Mouse (Mus musculus) gastrocnemius, postnatal 25 days (tissue): ENCODE data around the gene Plppr2. TPM values are rescaled to one million over a fixed set of nuclear protein-coding genes. Genes with fewer than 3 reads are reported as not detected.

Source experiments
- DNase-seq: peaks from one replicate; pipeline ENCODE4 v3.0.0; 2022
- total RNA-seq, 2 experiments: library from RNA; stranded (reverse); gene quantifications; 1 replicate in 1 of 2; 2 replicates in 1 of 2; pipeline ENCODE4 v1.2.3; 2021

Gene Plppr2
- total RNA-seq, 2 experiments from 2014 or later: 0.56 to 0.83 TPM

DNA sequence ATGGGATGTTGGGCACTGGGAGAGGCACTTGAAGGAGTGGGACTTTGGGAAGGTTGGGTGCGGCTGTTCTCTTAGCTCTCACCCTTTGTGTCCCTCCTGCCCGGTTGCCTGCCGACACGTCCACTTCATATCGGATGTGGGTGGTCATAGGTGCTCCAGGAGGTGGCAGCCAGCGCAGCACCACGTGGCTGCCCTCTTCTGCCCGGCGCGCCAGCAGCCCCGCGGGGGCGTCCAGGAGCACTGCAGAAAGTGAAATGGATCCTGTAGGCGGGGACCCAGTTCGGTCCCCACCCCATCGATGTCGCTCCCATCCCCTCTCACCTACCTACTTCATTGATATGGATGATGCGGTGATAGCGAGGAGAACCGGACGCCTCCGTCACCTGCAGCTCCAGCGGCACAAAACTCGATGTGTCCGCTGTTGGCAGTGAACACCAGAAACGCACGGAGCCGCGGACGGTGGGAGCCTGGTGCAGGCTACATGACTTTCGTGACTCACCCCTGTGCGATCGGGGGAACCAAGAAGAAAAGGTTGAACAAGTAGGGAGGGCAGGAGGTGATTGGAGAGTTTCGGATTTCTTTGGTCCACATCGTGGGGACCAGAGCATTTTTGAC lies 24.6 kb downstream of the Plppr2 start:
- no peak for DNase-seq

DNA sequence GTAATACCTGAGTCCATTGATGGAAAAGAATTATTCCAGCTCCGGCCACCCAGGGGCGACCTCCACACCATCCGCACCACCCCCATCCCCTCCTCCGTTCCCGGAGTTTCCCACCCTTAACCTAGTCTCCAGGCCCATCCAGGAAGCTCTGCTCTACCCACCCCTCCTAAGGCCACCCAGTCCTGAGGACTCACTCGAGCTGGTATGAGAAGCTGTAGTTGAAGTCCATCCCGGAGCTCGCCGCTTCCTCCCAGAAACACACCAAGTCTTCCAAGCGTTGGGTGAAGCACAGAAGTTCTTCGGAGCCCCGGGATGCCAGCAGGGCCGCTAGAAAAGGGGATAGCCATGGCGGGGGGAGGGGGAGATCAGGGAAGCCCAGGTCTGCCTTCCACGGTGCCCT lies 25.2 kb downstream of the Plppr2 start:
- no peak for DNase-seq

DNA sequence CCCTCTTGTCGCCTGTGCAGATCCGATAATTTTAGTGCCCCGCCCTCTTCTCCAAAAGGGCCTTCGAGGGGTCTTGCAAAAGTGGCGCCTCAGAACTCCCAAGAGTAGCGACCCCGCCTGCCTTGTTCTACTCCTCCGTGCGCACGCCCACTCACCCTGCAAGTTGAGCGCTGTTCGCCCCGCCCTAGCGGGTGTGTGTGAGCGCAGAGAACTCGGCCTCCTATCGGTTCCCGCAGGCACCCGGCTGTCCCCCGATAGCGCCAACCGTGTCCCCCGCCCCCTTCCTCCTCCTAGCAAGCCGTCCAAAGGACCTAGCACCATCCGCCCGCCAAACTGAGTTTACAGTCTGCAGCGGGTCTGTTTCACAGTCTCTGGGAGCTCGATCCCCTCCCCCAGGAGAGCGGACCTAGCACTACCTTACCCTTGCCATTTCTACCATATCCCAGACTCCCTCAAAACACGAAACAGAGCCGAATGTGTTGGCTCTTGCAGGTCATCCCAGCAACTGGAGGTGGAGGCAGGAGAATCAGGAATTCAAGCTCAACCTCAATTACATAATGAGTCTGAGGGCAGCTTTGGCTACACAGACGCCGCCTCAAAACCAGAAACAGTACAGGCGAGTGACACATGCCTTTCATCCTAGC lies 25.7 kb downstream of the Plppr2 start:
- DNase-seq: peak; percentile 55

DNA sequence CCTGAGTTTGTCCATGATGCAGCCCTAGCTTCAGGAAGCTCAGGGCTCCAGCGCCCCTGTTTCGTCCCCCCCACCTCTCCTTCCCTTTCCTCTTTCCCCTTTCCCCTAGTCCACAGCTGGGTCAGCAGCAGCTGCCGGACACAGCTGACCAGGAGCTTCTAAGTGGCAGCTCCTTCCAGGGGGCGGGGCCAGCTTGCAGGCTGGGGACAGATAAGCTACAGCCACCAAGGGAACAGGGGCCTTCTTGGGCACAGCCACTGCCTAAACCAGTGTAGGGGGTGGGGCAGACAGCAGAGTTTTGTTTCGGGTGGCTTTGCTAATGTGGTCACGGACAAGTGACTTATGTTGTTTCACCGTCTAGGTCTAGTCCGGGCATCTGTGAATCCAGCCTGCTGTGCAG lies 26.6 kb downstream of the Plppr2 start, which contains the start of gene Epor:
Epor (minus strand) TSS at position 90 of the 400 bp plus-strand sequence.
- peak; percentile 45 for DNase-seq

DNA sequence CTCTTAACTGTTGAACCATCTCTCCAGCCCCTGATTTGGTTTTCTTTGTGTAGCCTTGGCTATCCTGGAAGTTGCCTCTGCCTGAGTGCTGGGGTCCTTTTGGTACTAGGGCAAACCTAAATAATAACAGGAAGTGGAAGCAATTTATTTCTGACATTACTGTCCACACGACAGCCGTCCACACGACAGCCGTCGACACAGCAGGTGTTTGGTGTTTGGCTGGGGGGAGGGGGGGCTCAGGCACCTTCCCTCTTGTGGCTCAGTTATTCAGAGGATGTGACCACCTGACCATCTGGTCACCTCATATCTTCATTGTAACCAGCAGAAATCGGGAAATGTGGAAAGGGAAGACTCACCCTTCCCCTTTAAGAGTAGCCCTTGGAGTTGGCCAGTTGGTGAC lies 32.0 kb downstream of the Plppr2 start:
- no peak for DNase-seq

DNA sequence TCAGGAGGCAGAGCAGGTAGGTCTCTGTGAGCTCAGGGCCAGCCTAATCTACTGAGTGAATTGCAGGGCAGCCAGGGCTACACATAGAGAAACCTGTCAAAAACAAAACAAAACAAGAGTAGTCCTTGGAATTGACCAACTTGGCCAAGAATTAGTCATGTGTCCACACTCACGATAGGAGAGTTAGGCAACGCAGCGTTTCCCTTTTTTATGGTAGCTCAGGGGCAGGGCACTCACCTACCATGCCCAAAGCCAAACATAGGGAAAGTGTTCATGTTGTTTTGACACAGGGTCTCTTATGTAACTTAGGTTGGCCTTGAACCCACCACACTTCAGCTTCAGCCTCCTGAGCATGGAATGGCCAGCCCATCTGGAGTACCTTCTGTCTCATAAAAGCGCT lies 32.5 kb downstream of the Plppr2 start:
- no peak for DNase-seq

DNA sequence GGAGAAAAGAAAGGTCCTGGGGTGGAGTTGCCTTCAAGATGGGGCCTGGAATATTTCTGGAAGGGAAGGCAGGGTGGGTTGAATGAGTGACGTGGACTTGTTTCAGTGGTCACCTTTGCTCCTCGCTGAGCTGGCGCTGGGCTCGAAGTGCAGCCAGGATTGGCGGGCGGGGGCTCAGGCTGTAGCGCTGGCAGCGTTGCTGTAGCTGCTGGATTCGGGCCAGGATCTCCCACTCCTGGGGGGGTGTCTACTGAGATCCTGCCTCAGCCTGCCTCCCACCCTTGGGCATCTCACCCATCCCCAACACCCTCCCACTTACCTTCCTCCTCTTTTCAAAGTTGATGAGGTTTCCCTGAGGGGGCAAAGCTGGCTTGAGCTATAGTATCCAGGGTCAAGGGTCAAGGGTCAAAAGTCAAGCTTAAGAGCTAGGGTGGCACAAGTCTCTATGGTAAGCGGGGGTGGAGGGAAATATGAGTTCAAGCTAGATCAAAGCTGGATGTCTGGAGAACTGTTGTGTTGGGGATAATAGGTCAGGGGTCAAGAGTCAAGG lies 39.9 kb downstream of the Plppr2 start:
- no peak for DNase-seq

DNA sequence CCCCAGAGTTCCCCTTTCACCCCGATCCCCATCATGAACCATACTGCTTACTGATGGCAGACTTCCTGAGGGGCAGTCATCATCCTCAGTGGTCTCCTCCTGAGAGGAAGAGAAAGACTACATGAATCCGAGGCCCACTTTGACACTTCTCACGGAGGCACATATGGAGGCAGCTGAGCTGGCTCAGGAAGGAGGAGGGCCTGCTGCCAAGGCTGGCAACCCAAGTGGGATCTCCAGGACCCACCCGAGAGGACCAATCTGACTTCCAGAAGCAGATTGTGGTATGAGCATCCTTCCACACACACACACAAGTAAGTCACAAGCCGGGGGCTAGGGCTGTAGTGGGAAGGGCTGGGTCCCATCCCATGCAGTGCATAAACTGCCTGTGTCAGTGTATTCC lies 40.5 kb downstream of the Plppr2 start:
- DNase-seq: no peak

DNA sequence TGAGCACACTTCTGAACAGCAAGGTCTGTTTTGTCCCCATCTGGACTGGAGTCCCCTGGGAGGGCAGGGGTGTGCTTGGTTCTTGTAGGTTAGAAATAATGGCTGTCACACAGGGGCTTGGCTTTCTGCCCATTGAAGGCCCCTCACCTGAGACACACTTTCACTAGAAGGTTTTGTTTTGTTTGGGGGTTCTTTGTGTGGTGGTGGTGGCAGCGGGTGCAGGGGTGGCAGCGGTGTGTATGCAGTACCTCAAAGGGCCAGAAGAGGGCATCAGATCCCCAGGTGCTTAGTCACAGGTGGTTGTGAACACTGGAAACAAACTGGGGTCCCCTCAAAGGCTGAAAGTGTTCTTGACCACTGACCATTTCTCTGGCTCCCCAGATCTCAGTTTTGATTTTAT lies 41.1 kb downstream of the Plppr2 start:
- DNase-seq: no peak

DNA sequence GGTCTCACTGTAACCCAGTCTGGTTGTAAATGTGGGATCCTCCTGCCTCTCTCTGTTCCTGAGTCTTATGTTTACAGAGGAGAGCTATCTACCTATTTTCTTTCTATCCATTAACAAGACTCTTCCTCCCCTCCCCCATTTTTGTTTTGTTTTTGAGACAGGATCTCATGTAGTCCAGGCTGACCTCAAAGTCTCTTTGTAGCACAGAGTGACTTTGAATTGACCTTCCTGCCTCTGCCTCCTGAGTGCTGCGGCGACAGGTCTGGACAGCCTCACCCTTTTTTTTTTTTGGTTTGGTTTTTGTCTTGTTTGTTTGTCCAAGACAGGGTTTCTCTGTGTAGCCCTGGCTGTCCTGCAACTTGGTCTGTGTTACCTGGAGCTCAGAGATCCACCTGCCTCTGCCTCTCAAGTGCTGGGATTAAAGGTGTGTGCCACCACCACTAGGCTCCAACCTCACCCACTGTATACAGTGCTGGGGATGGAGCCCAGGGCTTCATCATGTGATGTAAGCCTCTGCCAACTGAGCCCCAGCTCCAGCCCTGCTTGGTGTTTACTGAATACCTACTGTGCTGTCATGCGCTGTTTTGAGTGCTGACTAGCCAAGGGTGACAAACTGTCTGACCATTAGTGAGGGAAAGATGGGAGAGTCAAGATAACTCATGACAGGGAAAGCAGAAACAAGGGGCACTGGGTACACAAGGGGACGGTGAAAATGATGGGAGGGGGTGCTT lies 41.7 kb downstream of the Plppr2 start:
- no peak for DNase-seq

DNA sequence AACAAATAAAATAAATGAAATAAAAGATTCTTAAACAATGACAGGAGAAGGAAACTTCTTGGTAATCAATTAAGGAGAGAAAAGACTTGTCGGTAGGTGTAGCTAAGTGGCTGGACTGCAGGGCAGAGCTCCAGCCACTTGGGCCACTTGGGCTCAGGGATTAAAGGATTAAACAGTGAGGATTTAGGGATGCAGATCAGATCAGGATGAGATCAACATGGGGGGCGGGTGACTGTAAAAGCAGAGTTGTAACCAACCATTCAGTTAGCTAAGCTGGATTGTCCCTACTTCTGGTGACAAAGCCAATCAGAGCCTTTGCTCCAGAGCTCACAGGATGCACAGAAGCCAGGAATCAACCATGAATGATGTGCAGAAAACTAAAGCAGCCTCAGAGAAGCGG lies 47.1 kb downstream of the Plppr2 start:
- DNase-seq: no peak

DNA sequence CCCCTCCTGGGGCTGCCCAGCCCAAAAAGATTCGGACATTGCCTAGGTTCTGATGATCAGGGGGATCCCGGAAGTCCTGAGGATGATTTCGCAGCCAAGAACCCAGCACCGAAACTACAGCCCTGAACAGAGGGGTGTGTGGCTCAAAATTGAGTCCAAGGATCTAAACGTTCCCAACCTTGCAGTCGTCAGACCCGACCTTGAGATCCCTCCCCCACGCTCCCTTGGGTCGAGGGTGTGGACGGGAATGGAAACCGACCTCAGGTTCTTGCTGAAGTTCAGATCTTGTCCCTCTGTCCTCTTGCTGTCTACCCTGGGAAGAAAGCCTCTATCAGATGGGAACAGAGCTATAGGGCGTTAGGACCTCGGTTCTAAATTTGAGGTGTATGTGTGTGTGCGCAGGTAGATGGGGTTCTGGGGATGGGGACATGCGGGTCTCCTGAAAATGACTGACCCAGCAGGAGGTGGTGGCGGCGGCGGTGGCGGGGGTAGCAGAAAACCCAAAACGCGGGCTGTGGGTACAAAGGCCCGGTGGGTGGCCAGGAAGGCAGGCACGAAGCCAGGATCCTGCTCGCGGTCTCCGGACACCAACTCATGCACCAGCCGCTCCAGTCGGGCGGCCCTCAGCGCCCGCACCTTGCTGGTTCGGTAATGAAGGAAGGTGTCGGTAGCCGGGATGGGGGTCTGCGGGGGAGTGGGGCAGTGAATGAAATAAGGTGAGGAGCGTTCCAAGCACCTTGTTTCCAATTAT lies 50.9 kb downstream of the Plppr2 start:
- DNase-seq: no peak

DNA sequence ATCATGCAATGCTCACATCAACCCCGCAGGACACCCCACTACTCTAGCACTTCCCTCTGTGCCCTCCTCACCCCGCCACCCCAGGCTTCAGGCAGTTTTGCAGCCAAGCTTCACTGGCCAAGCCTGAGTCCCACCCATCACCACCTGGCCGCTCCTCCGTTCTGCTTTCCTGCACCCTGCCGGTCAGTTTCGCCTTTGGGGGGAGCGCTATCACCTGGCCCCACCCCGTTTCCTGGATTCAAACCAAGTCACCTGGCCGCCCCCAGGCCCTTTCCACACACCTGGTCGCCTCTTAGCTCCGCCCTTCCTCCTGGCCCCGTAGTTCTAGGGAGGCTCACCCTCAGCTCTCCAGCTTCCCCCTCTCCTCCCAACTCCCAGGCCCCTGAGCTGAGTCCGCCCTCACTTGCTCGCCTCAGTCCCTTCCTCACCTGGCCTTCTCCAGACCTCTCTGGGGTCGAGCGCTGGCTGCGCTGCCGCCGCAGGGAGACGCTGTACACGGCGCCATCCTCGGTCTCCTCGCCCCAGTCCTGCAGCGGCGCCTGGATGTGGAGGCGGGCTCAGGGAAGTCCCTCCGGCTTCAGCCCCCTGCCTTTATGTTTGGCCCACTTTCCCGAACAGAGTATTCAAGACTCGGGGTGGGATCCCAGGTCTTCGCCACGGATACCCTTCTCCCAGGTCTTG lies 51.7 kb downstream of the Plppr2 start:
- no peak for DNase-seq

DNA sequence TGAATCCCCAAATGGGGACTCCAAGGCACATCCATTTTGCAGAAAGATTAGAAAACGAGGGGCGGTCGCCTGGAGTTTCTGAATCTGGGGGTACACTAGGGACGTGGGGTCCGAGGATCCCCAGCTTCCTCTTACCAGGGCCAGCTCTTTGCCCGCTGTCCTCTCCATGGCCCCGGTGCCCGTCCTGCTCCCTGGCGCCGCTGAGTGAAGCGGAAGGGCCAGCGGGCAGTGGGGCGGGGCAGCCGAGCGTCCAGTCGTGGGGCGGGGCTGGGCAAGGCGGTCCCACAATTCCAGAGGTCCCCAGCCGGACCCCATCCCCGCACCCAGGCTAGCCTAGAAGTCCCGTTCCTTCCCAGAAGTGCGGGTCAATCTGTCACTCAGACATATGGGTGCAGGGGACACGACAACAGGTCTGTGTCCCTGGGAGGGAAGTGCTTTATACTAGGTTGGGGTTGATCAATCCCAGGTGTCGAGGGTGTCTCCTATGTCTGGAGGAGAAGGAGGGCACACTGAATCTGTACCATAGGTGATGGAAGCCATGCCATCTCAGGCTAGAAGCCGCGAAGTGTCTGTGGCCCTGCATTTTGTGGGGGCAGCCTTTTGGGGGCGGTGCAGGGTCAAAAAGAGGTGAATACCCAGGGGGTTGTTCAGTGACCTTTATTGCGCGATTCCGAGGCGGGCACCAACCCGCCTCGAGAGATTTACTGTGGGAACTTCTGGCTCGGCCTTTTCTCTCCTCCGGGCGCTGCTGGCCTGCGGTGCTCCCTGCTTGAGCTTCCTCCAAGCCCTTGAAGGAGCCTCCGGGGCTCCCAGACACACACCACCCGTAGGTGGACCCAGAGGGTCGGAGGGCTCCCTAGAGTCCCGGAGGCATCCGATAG lies 52.6 kb downstream of the Plppr2 start, which contains the start of gene Rgl3:
Rgl3 (minus strand) TSS at position 217 of the 881 bp plus-strand sequence.
- peak; percentile 40 for DNase-seq

DNA sequence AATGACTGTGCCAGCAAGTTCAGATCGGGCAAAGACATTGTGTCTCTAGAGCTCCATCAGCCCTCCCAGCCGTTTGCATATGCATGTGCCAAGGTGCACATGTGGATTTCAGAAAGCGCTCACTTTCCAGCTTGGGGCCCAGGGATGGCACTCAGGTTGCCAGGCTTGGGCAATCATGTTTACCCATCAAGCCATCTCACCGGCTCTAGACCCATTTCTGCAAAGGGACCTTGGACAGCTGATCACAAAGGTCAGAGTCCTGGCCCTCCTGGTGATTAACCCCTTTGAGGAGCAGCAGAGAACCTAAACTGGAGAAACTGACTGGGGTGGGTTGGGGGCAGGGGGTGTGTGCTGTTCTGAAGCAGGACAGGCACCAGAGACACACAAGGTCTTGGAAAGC lies 55.4 kb downstream of the Plppr2 start:
- no peak for DNase-seq

DNA sequence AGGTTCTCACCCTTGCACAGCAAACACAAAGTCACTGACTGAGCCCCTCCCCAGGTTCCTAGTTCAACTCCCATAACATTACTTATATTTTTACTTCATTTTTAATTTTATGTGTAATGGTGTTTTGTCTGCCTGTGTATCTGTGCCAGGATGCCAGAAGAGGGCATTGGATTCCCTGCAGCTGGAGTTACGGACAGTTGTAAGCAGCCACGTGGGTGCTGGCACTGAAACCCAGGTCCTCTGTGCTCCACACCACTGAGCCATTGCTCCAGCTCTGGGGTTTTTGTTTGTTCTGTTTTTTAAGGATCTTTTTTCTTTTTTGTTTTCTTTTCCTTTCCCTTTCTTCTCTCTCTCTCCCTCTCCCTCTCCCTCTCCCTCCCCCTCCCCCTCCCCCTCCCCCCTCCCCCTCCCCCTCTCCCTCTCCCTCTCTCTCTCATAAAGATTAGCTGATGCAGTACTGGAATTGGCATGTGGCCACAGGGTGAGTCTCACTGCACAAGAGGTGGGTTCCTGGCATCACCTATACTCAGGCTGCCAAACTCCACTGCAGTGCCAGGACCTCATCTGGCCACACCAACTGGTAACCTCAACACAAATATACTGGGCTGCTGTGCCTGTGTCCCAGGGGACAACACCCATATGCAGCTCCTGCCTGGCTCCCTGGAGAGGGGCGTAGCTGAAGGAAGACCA lies 59.5 kb downstream of the Plppr2 start:
- no peak for DNase-seq
